Mouse (Mus musculus) lung, embryonic 16.5 days (tissue): ENCODE data around the gene Maml2. TPM values are rescaled to one million over a fixed set of nuclear protein-coding genes. Genes with fewer than 3 reads are reported as not detected.
A peak's percentile ranks its signal among the peaks of the same experiment; 100 is the strongest.

Experiments used
- ATAC-seq: fragments of 200-750 bp; cut with Nextera tagmentation; 2 replicates; pipeline ENCODE4 v1.8.0; 2017; ENCODE audit warnings: low read depth, mild to moderate bottlenecking, moderate library complexity
- H3K27ac ChIP-seq: fragments of 300-500 bp; sonication (generic); 2 replicates; pipeline ENCODE4 v1.5.1; 2014; ENCODE audit warnings: mild to moderate bottlenecking, control low read depth, low read length
- H3K27me3 ChIP-seq: fragments of 300-500 bp; sonication (generic); 2 replicates; pipeline ENCODE4 v1.6.1; 2014; ENCODE audit warnings: low read depth, low read length, mixed read lengths; ENCODE audit not compliant: control insufficient read depth, insufficient read depth
- H3K36me3 ChIP-seq: fragments of 300-500 bp; sonication (generic); 2 replicates; pipeline ENCODE4 v1.6.1; 2014; ENCODE audit warnings: low read length; ENCODE audit not compliant: control insufficient read depth, insufficient read depth
- H3K4me1 ChIP-seq: fragments of 300-500 bp; sonication (generic); replicated peaks from 2 replicates; pipeline ENCODE4 v1.6.1; 2014; ENCODE audit warnings: low read length, mixed read lengths; ENCODE audit not compliant: control insufficient read depth, insufficient read depth
- H3K4me2 ChIP-seq: fragments of 300-500 bp; sonication (generic); 2 replicates; pipeline ENCODE4 v1.6.1; 2014; ENCODE audit warnings: low read depth, low read length, control low read depth
- H3K4me3 ChIP-seq: fragments of 300-500 bp; sonication (generic); 2 replicates; pipeline ENCODE4 v1.5.1; 2014; ENCODE audit warnings: mild to moderate bottlenecking, low read length, control low read depth
- H3K9ac ChIP-seq: fragments of 300-500 bp; sonication (generic); 2 replicates; pipeline ENCODE4 v1.6.1; 2014; ENCODE audit warnings: low read length, control low read depth
- H3K9me3 ChIP-seq: fragments of 300-500 bp; sonication (generic); 2 replicates; pipeline ENCODE4 v1.6.1; 2016; ENCODE audit warnings: low read length; ENCODE audit not compliant: control insufficient read depth
- WGBS: fragments of 180-500 bp; shearing (Covaris S2); extraction: QIAGEN DNeasy Blood & Tissue Kit; methylation state at CpG from one replicate; pipeline ENCODE4 v1.1.7; 2014; 5-methylcytosine and 5-hydroxymethylcytosine counted together
- polyA plus RNA-seq: library from polyadenylated mRNA; unstranded; fragments of >200 nt; fragmentation: Nextera tagmentation; extraction: Ambion mirVana; gene quantifications from 2 replicates; pipeline ENCODE4 v1.2.1, GENCODE M21; 2015

Maml2 gene
- polyA plus RNA-seq, 1 experiment from 2014 or later: 15.3 TPM

GRCm38 (mm10) chr9:13306471-13306870, 8.7 kb downstream of the Maml2 start:
- 0 out of 2 replicates have a peak, but pooled peaks cover 3% of the 10 kb centered on the region for H3K36me3 ChIP-seq
- no peak overlapping the region for H3K4me3 ChIP-seq
- H3K4me2 ChIP-seq: no peak overlapping the region
- WGBS: 90% methylated on average over 3 of the region's 3 CpGs
- H3K27me3 ChIP-seq: no peaks in the 10 kb centered on the region
- no peak overlapping the region for H3K27ac ChIP-seq
- H3K9ac ChIP-seq: no peak overlapping the region
- ATAC-seq: no peak
- no peaks in the 10 kb centered on the region for H3K9me3 ChIP-seq
- H3K4me1 ChIP-seq: peaks cover 21% of the 10 kb centered on the region

GRCm38 (mm10) chr9:13307226-13307625, 9.5 kb downstream of the Maml2 start:
- no peaks in the 10 kb centered on the region for H3K9me3 ChIP-seq
- 58% methylated on average over 4 of the region's 4 CpGs for WGBS
- H3K27ac ChIP-seq: no peak overlapping the region
- H3K4me3 ChIP-seq: no peak overlapping the region
- peaks cover 14% of the 10 kb centered on the region for H3K4me1 ChIP-seq
- 0 out of 2 replicates have a peak, but pooled peaks cover 3% of the 10 kb centered on the region for H3K36me3 ChIP-seq
- no peaks in the 10 kb centered on the region for H3K27me3 ChIP-seq
- ATAC-seq: no peak
- H3K4me2 ChIP-seq: no peak overlapping the region
- no peak overlapping the region for H3K9ac ChIP-seq

- Histone ChIP-seq H3K36me3 (0 out of 2 replicates have a peak, but pooled peaks cover 3% of the 10 kb centered on the region), H3K4me2 (no peak overlapping the region), H3K9me3 (no peaks in the 10 kb centered on the region), H3K9ac (no peak overlapping the region), H3K4me1 (peaks cover 9% of the 10 kb centered on the region), H3K27ac (no peak overlapping the region), H3K4me3 (no peak overlapping the region), H3K27me3 (no peaks in the 10 kb centered on the region)
- no peak for ATAC-seq
- 84% methylated on average over 8 of the region's 8 CpGs for WGBS
These were observed 11.0 kb downstream of the Maml2 start for GRCm38 (mm10) chr9:13308718-13309117.

GRCm38 (mm10) chr9:13309807-13310206, 12.1 kb downstream of the Maml2 start:
- Histone ChIP-seq H3K9ac (no peak overlapping the region), H3K9me3 (no peaks in the 10 kb centered on the region), H3K27ac (no peak overlapping the region), H3K27me3 (no peaks in the 10 kb centered on the region), H3K4me3 (no peak overlapping the region), H3K4me1 (peaks cover 5% of the 10 kb centered on the region), H3K4me2 (no peak overlapping the region), H3K36me3 (0 out of 2 replicates have a peak, but pooled peaks cover 3% of the 10 kb centered on the region)
- 65% methylated on average over 7 of the region's 7 CpGs for WGBS
- no peak for ATAC-seq

- Histone ChIP-seq H3K27ac (no peak overlapping the region), H3K9ac (no peak overlapping the region)
- WGBS: 69% methylated on average over 3 of the region's 3 CpGs
These were observed 12.5 kb downstream of the Maml2 start for GRCm38 (mm10) chr9:13310236-13310635.

GRCm38 (mm10) chr9:13311094-13311493, 13.3 kb downstream of the Maml2 start:
- 57% methylated on average over 2 of the region's 2 CpGs for WGBS
- H3K9me3 ChIP-seq: no peaks in the 10 kb centered on the region
- H3K4me3 ChIP-seq: no peak overlapping the region
- H3K36me3 ChIP-seq: 0 out of 2 replicates have a peak, but pooled peaks cover 3% of the 10 kb centered on the region
- H3K27me3 ChIP-seq: no peaks in the 10 kb centered on the region
- H3K4me2 ChIP-seq: no peak overlapping the region
- H3K9ac ChIP-seq: no peak overlapping the region
- no peak for ATAC-seq
- peaks cover 17% of the 10 kb centered on the region for H3K4me1 ChIP-seq
- H3K27ac ChIP-seq: no peak overlapping the region

More at GRCm38 (mm10) chr9:13310236-13310635, 12.5 kb downstream of the Maml2 start:
- H3K36me3 ChIP-seq: 0 out of 2 replicates have a peak, but pooled peaks cover 3% of the 10 kb centered on the region
- no peak overlapping the region for H3K4me3 ChIP-seq
- H3K4me1 ChIP-seq: peaks cover 9% of the 10 kb centered on the region
- no peaks in the 10 kb centered on the region for H3K27me3 ChIP-seq
- H3K4me2 ChIP-seq: no peak overlapping the region
- no peaks in the 10 kb centered on the region for H3K9me3 ChIP-seq
- no peak for ATAC-seq

- ATAC-seq: no peak
- H3K9me3 ChIP-seq: no peaks in the 10 kb centered on the region
- 90% methylated on average over 2 of the region's 2 CpGs for WGBS
- H3K27ac ChIP-seq: no peak overlapping the region
- no peaks in the 10 kb centered on the region for H3K27me3 ChIP-seq
- no peak overlapping the region for H3K4me2 ChIP-seq
- H3K4me3 ChIP-seq: no peak overlapping the region
- H3K4me1 ChIP-seq: peaks cover 17% of the 10 kb centered on the region
- no peak overlapping the region for H3K9ac ChIP-seq
- no peaks in the 10 kb centered on the region for H3K36me3 ChIP-seq
These were observed 16.2 kb downstream of the Maml2 start for GRCm38 (mm10) chr9:13313923-13314322.

GRCm38 (mm10) chr9:13314577-13315004, 16.8 kb downstream of the Maml2 start:
- Histone ChIP-seq H3K4me3 (no peak overlapping the region), H3K36me3 (no peaks in the 10 kb centered on the region), H3K27ac (no peak overlapping the region), H3K9ac (no peak overlapping the region), H3K4me1 (peaks cover 17% of the 10 kb centered on the region), H3K4me2 (no peak overlapping the region), H3K9me3 (no peaks in the 10 kb centered on the region), H3K27me3 (no peaks in the 10 kb centered on the region)
- no peak for ATAC-seq
- WGBS: 64% methylated on average over 5 of the region's 5 CpGs

- Histone ChIP-seq H3K9me3 (no peaks in the 10 kb centered on the region), H3K9ac (no peak overlapping the region), H3K27me3 (no peaks in the 10 kb centered on the region), H3K4me2 (no peak overlapping the region), H3K4me3 (no peak overlapping the region), H3K4me1 (peaks cover 17% of the 10 kb centered on the region), H3K36me3 (no peaks in the 10 kb centered on the region), H3K27ac (peak overlapping the region; percentile 51; the same call in 1 of the 2 replicates)
- peak; percentile 45 for ATAC-seq
- 46% methylated on average over 5 of the region's 5 CpGs for WGBS
These were observed 17.6 kb downstream of the Maml2 start for GRCm38 (mm10) chr9:13315393-13315792.

GRCm38 (mm10) chr9:13319566-13319965, 21.8 kb downstream of the Maml2 start:
- Histone ChIP-seq H3K36me3 (no peaks in the 10 kb centered on the region), H3K4me2 (no peak overlapping the region), H3K9me3 (no peaks in the 10 kb centered on the region), H3K4me1 (peaks cover 25% of the 10 kb centered on the region), H3K27ac (no peak overlapping the region), H3K9ac (no peak overlapping the region), H3K27me3 (no peaks in the 10 kb centered on the region), H3K4me3 (no peak overlapping the region)
- ATAC-seq: no peak
- WGBS: 92% methylated on average over 2 of the region's 2 CpGs
